Mouse (Mus musculus): ENCODE measurements around the gene AK157302. TPM values are rescaled to one million over a fixed set of nuclear protein-coding genes. Genes with fewer than 3 reads are reported as not detected.

The AK157302 gene
- polyA plus RNA-seq, 1 experiment from 2014 or later, result 0.70 TPM

GRCm38 (mm10) chr13:21506221-21506649 lies 11.2 kb downstream of the AK157302 start:
- H3K9me3 ChIP-seq (replicated peaks; ENCODE audit: control insufficient read depth, low read length), result no peaks in the 10 kb centered on the region
- H3K9ac ChIP-seq (ENCODE audit: low read depth, low read length), result peak overlapping the region; percentile 73
- peak overlapping the region; percentile 75 for H3K4me3 ChIP-seq (ENCODE audit: low read depth, low read length)
- WGBS (ENCODE audit: insufficient replicate concordance), result 0% methylated on average over 21 of the region's 21 CpGs
- H3K4me2 ChIP-seq (ENCODE audit: low read depth, low read length), result peak overlapping the region; percentile 49
- H3K4me1 ChIP-seq (ENCODE audit: control insufficient read depth, low read depth, low read length), result peaks cover 5% of the 10 kb centered on the region
- no peaks in the 10 kb centered on the region for H3K36me3 ChIP-seq (ENCODE audit: control insufficient read depth, insufficient read depth)
- ATAC-seq (ENCODE audit: low read depth), result peak; percentile 99
- H3K27ac ChIP-seq (ENCODE audit: low read length), result peak overlapping the region; percentile 27; the same call in 1 of the 2 replicates
- H3K27me3 ChIP-seq (ENCODE audit: control insufficient read depth, insufficient read depth, low read depth, low read length), result no peaks in the 10 kb centered on the region

- Histone ChIP-seq H3K27me3 (ENCODE audit: control insufficient read depth, insufficient read depth, low read depth, low read length) (no peaks in the 10 kb centered on the region), H3K4me2 (ENCODE audit: low read depth, low read length) (peak overlapping the region; percentile 54), H3K4me1 (ENCODE audit: control insufficient read depth, low read depth, low read length) (peaks cover 5% of the 10 kb centered on the region), H3K36me3 (ENCODE audit: control insufficient read depth, insufficient read depth) (0 out of 2 replicates have a peak, but pooled peaks cover 4% of the 10 kb centered on the region), H3K9me3 (replicated peaks; ENCODE audit: control insufficient read depth, low read length) (no peaks in the 10 kb centered on the region), H3K9ac (ENCODE audit: low read depth, low read length) (no peak overlapping the region), H3K27ac (ENCODE audit: low read length) (no peak overlapping the region), H3K4me3 (ENCODE audit: low read depth, low read length) (peak overlapping the region; percentile 28)
- no peak for ATAC-seq (ENCODE audit: low read depth)
- WGBS (ENCODE audit: insufficient replicate concordance), result 36% methylated on average over 7 of the region's 7 CpGs
Measured at GRCm38 (mm10) chr13:21530136-21530535, 35.1 kb downstream of the AK157302 start.

GRCm38 (mm10) chr13:21530781-21531201 lies 35.8 kb downstream of the AK157302 start, which contains the start of gene Zkscan8:
Zkscan8 (minus strand) TSS chr13:21531120.
- Histone ChIP-seq H3K27me3 (ENCODE audit: control insufficient read depth, insufficient read depth, low read depth, low read length) (no peaks in the 10 kb centered on the region), H3K4me3 (ENCODE audit: low read depth, low read length) (peak within 1 kb of the TSS; percentile 94), H3K9me3 (replicated peaks; ENCODE audit: control insufficient read depth, low read length) (no peaks in the 10 kb centered on the region), H3K4me1 (ENCODE audit: control insufficient read depth, low read depth, low read length) (peaks cover 5% of the 10 kb centered on the region), H3K9ac (ENCODE audit: low read depth, low read length) (peak within 1 kb of the TSS; percentile 93), H3K4me2 (ENCODE audit: low read depth, low read length) (peak within 1 kb of the TSS; percentile 70), H3K27ac (ENCODE audit: low read length) (peak within 1 kb of the TSS; percentile 85), H3K36me3 (ENCODE audit: control insufficient read depth, insufficient read depth) (0 out of 2 replicates have a peak, but pooled peaks cover 3% of the 10 kb centered on the region)
- WGBS (ENCODE audit: insufficient replicate concordance), result 0% methylated on average over 37 of the region's 39 CpGs
- ATAC-seq (ENCODE audit: low read depth), result peak; percentile 98

GRCm38 (mm10) chr13:21542708-21543107 lies 47.7 kb downstream of the AK157302 start, which contains the start of gene Olfr1366:
Olfr1366 (minus strand) TSS chr13:21542808.
- H3K4me1 ChIP-seq (ENCODE audit: control insufficient read depth, low read depth, low read length), result no peaks in the 10 kb centered on the region
- no peak within 1 kb of the TSS for H3K4me2 ChIP-seq (ENCODE audit: low read depth, low read length)
- no peak for ATAC-seq (ENCODE audit: low read depth)
- H3K9me3 ChIP-seq (replicated peaks; ENCODE audit: control insufficient read depth, low read length), result no peaks in the 10 kb centered on the region
- no peaks in the 10 kb centered on the region for H3K36me3 ChIP-seq (ENCODE audit: control insufficient read depth, insufficient read depth)
- no peak within 1 kb of the TSS for H3K4me3 ChIP-seq (ENCODE audit: low read depth, low read length)
- WGBS (ENCODE audit: insufficient replicate concordance), result 20% methylated on average over 1 of the region's 1 CpGs
- no peaks in the 10 kb centered on the region for H3K27me3 ChIP-seq (ENCODE audit: control insufficient read depth, insufficient read depth, low read depth, low read length)
- no peak within 1 kb of the TSS for H3K27ac ChIP-seq (ENCODE audit: low read length)
- H3K9ac ChIP-seq (ENCODE audit: low read depth, low read length), result no peak within 1 kb of the TSS

MicroRNAs within 50 kb of the gene (microRNA counts, 519-probe panel; counts per million panel counts)
- microRNA mmu-miR-1896, result 2,929 counts per million, percentile 81 among the panel's probes with 10 or more counts

Small RNAs within 50 kb of the gene (microRNA-seq; reads per million reads assigned to microRNA genes)
- gene Mir1896, result not detected

Other genes with a start within 250 kb of the AK157302 start
- not detected in 2 replicates for gene Gpx5, start 202.5 kb upstream of the AK157302 start, polyA plus RNA-seq (2015; fragmentation: Nextera tagmentation; extraction: Ambion mirVana)
- gene Gpx6, start 183.1 kb upstream of the AK157302 start, polyA plus RNA-seq (2015; fragmentation: Nextera tagmentation; extraction: Ambion mirVana), result not detected in 2 replicates
- gene Olfr1367, start 148.3 kb upstream of the AK157302 start, polyA plus RNA-seq (2015; fragmentation: Nextera tagmentation; extraction: Ambion mirVana), result not detected in 2 replicates
- gene Zscan12, start 132.4 kb upstream of the AK157302 start, polyA plus RNA-seq (2015; fragmentation: Nextera tagmentation; extraction: Ambion mirVana), result 2.7 and 2.9 TPM in 2 replicates
- gene Zkscan3, start 92.5 kb upstream of the AK157302 start, polyA plus RNA-seq (2015; fragmentation: Nextera tagmentation; extraction: Ambion mirVana), result 28.9 and 30.2 TPM in 2 replicates
- gene Pgbd1, start 54.2 kb upstream of the AK157302 start, polyA plus RNA-seq (2015; fragmentation: Nextera tagmentation; extraction: Ambion mirVana), result 0.82 and 0.97 TPM in 2 replicates
- gene Zscan26, start 41.5 kb upstream of the AK157302 start, polyA plus RNA-seq (2015; fragmentation: Nextera tagmentation; extraction: Ambion mirVana), result 12.0 and 13.3 TPM in 2 replicates
- gene Nkapl, start 26.7 kb upstream of the AK157302 start, polyA plus RNA-seq (2015; fragmentation: Nextera tagmentation; extraction: Ambion mirVana), result 0.79 and 1.0 TPM in 2 replicates
- gene Zkscan4, start 16.3 kb upstream of the AK157302 start, polyA plus RNA-seq (2015; fragmentation: Nextera tagmentation; extraction: Ambion mirVana), result 0.44 TPM in 2 replicates
- gene Gm10065, start 15.8 kb upstream of the AK157302 start, polyA plus RNA-seq (2015; fragmentation: Nextera tagmentation; extraction: Ambion mirVana), result not detected in 2 replicates
- 4.7 and 5.5 TPM in 2 replicates for gene Gm11273, start 6.2 kb downstream of the AK157302 start, polyA plus RNA-seq (2015; fragmentation: Nextera tagmentation; extraction: Ambion mirVana)
- 1.0 and 1.2 TPM in 2 replicates for gene Zkscan8, start 35.9 kb downstream of the AK157302 start, polyA plus RNA-seq (2015; fragmentation: Nextera tagmentation; extraction: Ambion mirVana)
- gene Olfr1366, start 47.6 kb downstream of the AK157302 start, polyA plus RNA-seq (2015; fragmentation: Nextera tagmentation; extraction: Ambion mirVana), result 0.04 TPM in 1 of 2 replicates, not detected in the other
- not detected in 2 replicates for gene Olfr1535, start 64.7 kb downstream of the AK157302 start, polyA plus RNA-seq (2015; fragmentation: Nextera tagmentation; extraction: Ambion mirVana)
- gene Olfr1364, start 86.5 kb downstream of the AK157302 start, polyA plus RNA-seq (2015; fragmentation: Nextera tagmentation; extraction: Ambion mirVana), result not detected in 2 replicates
- not detected in 2 replicates for gene Olfr1362, start 118.8 kb downstream of the AK157302 start, polyA plus RNA-seq (2015; fragmentation: Nextera tagmentation; extraction: Ambion mirVana)
- gene Olfr11, start 147.3 kb downstream of the AK157302 start, polyA plus RNA-seq (2015; fragmentation: Nextera tagmentation; extraction: Ambion mirVana), result not detected in 2 replicates
- gene Olfr1361, start 168.2 kb downstream of the AK157302 start, polyA plus RNA-seq (2015; fragmentation: Nextera tagmentation; extraction: Ambion mirVana), result not detected in 2 replicates
- not detected in 2 replicates for gene Olfr1360, start 182.2 kb downstream of the AK157302 start, polyA plus RNA-seq (2015; fragmentation: Nextera tagmentation; extraction: Ambion mirVana)
- not detected in 2 replicates for gene Olfr1359, start 202.9 kb downstream of the AK157302 start, polyA plus RNA-seq (2015; fragmentation: Nextera tagmentation; extraction: Ambion mirVana)
- gene Hist1h2bl, start 220.9 kb downstream of the AK157302 start, polyA plus RNA-seq (2015; fragmentation: Nextera tagmentation; extraction: Ambion mirVana), result 3.5 and 6.2 TPM in 2 replicates
- gene Hist1h2ai, start 221.2 kb downstream of the AK157302 start, polyA plus RNA-seq (2015; fragmentation: Nextera tagmentation; extraction: Ambion mirVana), result 18.6 and 20.0 TPM in 2 replicates
- 4.4 and 13.9 TPM in 2 replicates for gene Hist1h3h, start 222.4 kb downstream of the AK157302 start, polyA plus RNA-seq (2015; fragmentation: Nextera tagmentation; extraction: Ambion mirVana)
- gene Hist1h2bm, start 226.8 kb downstream of the AK157302 start, polyA plus RNA-seq (2015; fragmentation: Nextera tagmentation; extraction: Ambion mirVana), result 5.9 and 9.8 TPM in 2 replicates
- gene Hist1h4j, start 239.8 kb downstream of the AK157302 start, polyA plus RNA-seq (2015; fragmentation: Nextera tagmentation; extraction: Ambion mirVana), result 0.99 and 1.0 TPM in 2 replicates

Measured in liver, embryonic 16.5 days (tissue).